Mouse (Mus musculus) lung, adult 10 weeks (tissue): ENCODE data around the gene Klrc3. TPM values are rescaled to one million over a fixed set of nuclear protein-coding genes. Genes with fewer than 3 reads are reported as not detected.

Source experiments
- polyA plus RNA-seq: library from polyadenylated mRNA; stranded (reverse); fragments of 350-450 nt; fragmentation: Illumina TruSeq; extraction: RNeasy Lipid Tissue Mini Kit (QIAGEN cat#74804); gene quantifications from one replicate; pipeline ENCODE4 v1.2.3, GENCODE M21; 2014; ENCODE audit warnings: low read depth, low replicate concordance; ENCODE audit not compliant: insufficient read depth

Klrc3 gene
- polyA plus RNA-seq = not detected

DNA sequence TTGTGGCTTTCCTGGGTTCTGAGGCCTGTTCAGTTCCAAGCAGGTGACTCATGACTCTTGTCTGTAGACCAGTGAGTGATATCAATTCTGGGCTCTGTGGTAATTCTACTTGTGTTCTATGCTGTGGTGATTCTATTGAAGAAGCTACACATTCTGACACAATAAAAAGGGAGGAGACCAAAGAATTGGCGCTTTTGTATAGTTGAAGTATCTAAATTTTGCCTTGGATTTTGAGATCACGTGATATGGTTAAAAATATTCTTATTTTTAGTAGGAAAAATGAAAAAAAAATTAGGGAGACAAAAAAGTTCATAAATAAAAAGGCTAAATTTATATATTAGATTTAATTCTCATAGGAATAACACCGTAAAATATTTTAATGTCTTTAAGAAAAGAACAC lies at the start of gene Klrc3:
TSS of gene Klrc3 (minus strand) at position 101 of the 400 bp plus-strand sequence.

GRCm38 (mm10) chr6:129678873-129679272 lies 35.7 kb upstream of the Klrc3 start, which contains the start of gene Klrc1:
Klrc1 (minus strand) TSS chr6:129678973.

GRCm38 (mm10) chr6:129660589-129660988 lies 17.5 kb upstream of the Klrc3 start, which contains the start of gene Klrc2:
Klrc2 (minus strand) TSS chr6:129660689.

GRCm38 (mm10) chr6:129623735-129624134 lies 19.4 kb downstream of the Klrc3 start, which contains the start of gene Klrk1:
Klrk1 (minus strand) TSS chr6:129623864.

GRCm38 (mm10) chr6:129591508-129591907 lies 51.6 kb downstream of the Klrc3 start, which contains the start of gene Klrd1:
Klrd1 (plus strand) TSS chr6:129591782.

Other genes with a start within 250 kb of the Klrc3 start
- 6.6 TPM for gene Clec1b, start 246.0 kb downstream of the Klrc3 start, polyA plus RNA-seq
- 2.5 TPM for gene Clec9a, start 234.5 kb downstream of the Klrc3 start, polyA plus RNA-seq
- 38.0 TPM for gene Clec1a, start 191.3 kb downstream of the Klrc3 start, polyA plus RNA-seq
- 2.9 TPM for gene Olr1, start 136.2 kb downstream of the Klrc3 start, polyA plus RNA-seq
- 0.35 TPM for gene Tmem52b, start 130.8 kb downstream of the Klrc3 start, polyA plus RNA-seq
- 130 TPM for gene Gabarapl1, start 110.2 kb downstream of the Klrc3 start, polyA plus RNA-seq
- 4.0 TPM for gene Klre1, start 65.4 kb downstream of the Klrc3 start, polyA plus RNA-seq
- gene Klrd1, start 51.6 kb downstream of the Klrc3 start, polyA plus RNA-seq = 13.5 TPM
- 6.5 TPM for gene Klrk1, start 19.5 kb downstream of the Klrc3 start, polyA plus RNA-seq
- 1.7 TPM for gene Klrc2, start 17.4 kb upstream of the Klrc3 start, polyA plus RNA-seq
- gene Klrc1, start 35.6 kb upstream of the Klrc3 start, polyA plus RNA-seq = 2.1 TPM
- gene Klri1, start 73.8 kb upstream of the Klrc3 start, polyA plus RNA-seq = 0.62 TPM
- 1.3 TPM for gene Klri2, start 97.1 kb upstream of the Klrc3 start, polyA plus RNA-seq
- gene Gm156, start 140.9 kb upstream of the Klrc3 start, polyA plus RNA-seq = not detected
- gene Gm17631, start 219.3 kb upstream of the Klrc3 start, polyA plus RNA-seq = not detected
- 0.68 TPM for gene Klra17, start 233.3 kb upstream of the Klrc3 start, polyA plus RNA-seq